Mouse (Mus musculus): Measurements from ENCODE around the gene Tnrc6b.

Tnrc6b gene

GRCm38 (mm10) chr15:80785699-80786098 lies 74.6 kb downstream of the Tnrc6b start:
- DNase-seq (ENCODE audit: low spot score in 2 of 2) = no peak

DNA sequence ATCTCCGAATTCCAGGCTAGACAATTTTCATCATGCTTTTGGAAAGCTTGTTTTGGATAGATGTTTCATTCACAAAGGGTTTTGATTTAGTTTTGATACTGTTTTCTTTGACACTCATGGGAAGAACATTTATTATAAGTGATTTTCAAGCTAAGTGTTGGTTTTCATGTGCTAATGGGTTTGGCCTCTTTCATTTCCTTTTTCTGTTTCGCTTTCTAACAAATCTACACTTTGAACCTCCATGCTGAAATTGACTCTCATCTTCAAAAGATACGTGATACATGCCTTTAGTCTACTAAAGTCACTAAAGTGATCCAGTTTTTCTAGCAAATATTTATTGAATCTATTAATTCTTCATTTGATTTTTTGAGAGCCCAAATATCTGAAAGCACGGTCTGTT lies 76.6 kb downstream of the Tnrc6b start:
- DNase-seq (ENCODE audit: low spot score in 2 of 2) = no peak

GRCm38 (mm10) chr15:80792556-80792955 lies 81.4 kb downstream of the Tnrc6b start:
- no peak for DNase-seq (ENCODE audit: low spot score in 2 of 2)

GRCm38 (mm10) chr15:80795076-80795475 lies 84.0 kb downstream of the Tnrc6b start:
- DNase-seq (ENCODE audit: low spot score in 2 of 2) = no peak

- peak; percentile 32 to 72 for DNase-seq (ENCODE audit: low spot score in 2 of 2)
Measured at GRCm38 (mm10) chr15:80797757-80798156, 86.6 kb downstream of the Tnrc6b start.

DNA sequence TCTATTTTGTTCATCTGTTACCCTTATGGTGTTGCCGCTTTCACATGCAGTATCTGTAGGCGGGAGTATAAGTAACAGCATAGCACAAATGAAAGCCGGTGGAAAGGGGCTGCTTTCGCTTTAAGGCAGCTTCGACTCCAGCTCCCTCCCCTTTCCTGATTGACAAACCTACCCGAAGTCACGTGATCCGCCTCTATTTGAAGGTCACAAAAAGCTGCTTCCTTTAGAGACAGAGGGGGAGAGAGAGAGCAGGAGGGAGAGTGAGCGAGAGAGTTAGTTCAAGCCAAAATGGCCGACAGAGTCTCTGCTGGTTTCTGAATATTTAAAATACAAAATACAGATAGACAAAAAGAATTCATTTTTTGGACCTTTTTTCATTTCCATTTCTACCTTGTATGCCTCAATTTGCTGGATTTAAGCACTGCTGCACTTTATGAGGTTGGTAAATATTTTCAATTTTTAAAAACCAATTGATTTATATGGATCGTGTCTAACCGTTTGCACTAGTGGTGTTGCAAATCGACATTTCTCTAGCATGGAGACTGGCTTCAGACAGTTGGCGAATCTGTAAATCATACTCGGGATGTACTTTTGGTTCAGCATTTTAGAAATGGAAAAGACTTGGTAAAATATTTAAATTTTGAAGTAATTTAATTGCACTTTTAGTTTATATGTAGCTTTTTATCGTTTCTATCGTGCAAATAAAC lies 87.4 kb downstream of the Tnrc6b start:
- DNase-seq (ENCODE audit: low spot score in 2 of 2) = peak; percentile 90 to 93

DNA sequence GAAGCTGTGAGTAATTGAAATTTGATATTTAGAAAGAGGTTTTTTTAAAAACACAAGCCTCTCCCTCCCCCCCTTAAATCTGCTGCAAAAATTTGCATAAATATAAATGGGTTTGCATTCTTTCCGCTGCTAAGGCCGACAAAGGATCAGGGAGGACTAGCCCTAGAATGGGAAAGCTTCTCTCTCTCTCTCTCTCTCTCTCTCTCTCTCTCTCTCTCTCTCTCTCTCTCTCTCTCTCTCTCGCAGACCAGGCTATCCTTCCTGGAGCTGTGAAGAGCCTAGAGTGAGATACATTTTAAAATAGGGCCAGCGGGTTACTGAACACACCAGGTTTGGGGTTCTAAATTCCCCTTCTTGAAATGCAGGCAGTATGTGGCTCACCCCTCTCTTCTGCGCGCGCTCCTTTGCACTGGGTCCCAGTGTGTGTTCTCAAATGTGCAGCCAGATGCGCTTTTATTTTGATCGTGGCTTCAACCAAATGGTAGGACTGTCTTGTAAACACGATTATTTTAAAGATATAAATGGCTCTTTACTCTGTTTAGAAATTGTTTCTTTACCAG lies 88.0 kb downstream of the Tnrc6b start:
- peak; percentile 52 to 75 for DNase-seq (ENCODE audit: low spot score in 2 of 2)

DNA sequence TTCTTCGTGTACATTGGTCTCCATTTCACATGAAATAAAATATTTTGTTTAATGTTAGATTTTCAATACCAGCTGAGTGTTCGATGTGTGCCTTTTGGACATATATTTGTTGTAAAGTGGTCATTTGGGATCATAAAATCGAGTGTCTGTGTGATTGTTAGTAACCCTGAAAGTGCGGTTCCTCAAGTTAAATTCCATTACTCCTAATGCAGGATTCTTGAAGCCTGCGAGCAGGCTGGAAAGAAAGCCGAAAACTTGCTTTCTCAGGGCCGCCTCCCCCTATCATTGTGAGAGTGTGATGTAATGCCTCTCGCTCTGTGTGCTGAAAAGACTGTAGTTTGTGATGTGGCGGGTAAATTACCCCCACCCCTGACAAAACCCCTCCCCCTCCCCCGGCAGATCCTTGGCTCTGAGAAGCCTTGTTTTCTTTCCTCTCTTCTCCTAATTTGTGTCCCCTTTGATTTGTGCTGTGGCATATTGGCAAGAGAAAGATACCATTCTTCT lies 88.6 kb downstream of the Tnrc6b start:
- peak in 1 of 2 experiments; percentile 49 for DNase-seq (ENCODE audit: low spot score in 2 of 2)

DNA sequence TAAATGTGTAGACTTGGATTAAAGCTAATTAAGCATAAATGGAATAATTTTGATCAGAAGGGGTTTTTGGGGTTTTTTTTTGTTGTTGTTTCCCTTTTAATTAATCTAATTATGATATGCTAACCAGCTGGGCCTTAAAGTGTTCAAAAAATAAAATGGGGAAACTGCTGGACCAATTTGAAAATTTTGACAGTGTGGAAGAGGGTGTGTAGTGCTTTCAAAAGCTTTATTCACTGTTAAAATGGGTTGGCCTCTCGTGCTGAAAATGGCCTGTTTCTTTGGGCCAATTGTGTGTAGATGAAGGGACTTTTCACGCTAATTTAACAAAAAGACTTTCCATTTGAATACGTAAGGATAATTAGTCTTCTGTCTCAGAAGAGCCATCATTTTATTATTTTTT lies 89.1 kb downstream of the Tnrc6b start:
- no peak for DNase-seq (ENCODE audit: low spot score in 2 of 2)

- DNase-seq (ENCODE audit: low spot score in 2 of 2) = peak in 1 of 2 experiments; percentile 17
Measured at GRCm38 (mm10) chr15:80800765-80801164, 89.7 kb downstream of the Tnrc6b start.

GRCm38 (mm10) chr15:80801597-80801996 lies 90.5 kb downstream of the Tnrc6b start:
- DNase-seq (ENCODE audit: low spot score in 2 of 2) = no peak

- DNase-seq (ENCODE audit: low spot score in 2 of 2) = no peak
Measured at GRCm38 (mm10) chr15:80807162-80807561, 96.0 kb downstream of the Tnrc6b start.

DNA sequence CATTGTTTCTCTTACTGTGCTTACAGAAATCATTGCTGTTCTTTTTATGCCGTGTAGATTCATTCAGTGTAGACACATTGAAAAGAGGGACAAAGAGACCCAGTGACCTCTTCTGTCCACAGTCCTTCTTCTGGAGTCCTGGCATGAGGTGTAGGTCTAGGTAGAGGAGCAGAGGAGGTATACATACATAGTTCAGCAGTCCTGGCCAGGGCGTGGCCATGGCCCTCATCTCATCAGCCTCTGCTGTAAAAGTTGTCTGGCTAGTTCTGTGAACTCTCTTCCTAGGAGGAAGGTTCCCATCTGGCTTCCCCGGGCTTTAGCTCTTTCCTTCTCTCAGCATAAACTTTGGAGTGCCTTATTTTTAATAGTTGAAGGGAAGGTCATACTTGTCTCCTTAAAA lies 99.1 kb downstream of the Tnrc6b start:
- DNase-seq (ENCODE audit: low spot score in 2 of 2) = no peak

- DNase-seq (ENCODE audit: low spot score in 2 of 2) = no peak
Measured at GRCm38 (mm10) chr15:80812840-80813239, 101.7 kb downstream of the Tnrc6b start.

DNA sequence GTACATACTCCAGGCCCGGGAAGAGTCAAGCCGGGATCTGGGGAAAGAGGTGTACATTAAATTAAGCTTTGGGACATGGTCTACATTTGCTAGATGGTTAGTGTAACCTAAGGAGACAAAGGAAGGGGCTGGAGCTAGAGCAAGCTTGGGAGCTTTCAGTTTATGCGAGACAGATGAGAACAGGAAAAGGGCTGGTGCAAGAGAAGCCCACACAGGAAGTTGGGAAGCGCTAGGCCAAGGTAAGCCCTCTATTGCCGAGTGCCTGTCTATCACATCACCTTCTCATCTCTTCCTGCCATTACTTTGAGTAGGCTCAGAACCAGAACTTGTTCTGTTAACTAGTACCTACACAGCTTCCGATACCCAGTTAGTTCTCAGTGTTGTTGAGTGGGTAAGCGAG lies 103.7 kb downstream of the Tnrc6b start:
- no peak for DNase-seq (ENCODE audit: low spot score in 2 of 2)

DNA sequence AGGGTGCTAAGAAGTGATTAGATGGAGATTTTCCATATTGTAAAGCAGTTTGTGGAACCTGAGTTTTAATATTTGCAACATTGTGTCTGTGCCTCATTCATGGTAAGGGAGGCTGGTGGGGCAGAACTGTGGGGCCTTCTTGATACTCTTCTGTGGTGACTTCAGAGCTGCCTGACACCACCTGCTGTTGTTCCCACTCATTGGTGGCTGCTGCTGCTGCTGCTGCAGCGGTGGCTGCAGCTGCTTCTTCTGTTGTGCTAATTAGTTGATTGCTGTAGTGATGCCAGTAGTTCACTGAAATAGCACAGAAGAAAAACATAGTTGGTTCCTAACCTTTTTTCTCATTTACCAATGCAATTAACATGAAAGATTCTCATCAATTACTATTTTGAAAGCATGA lies 111.2 kb downstream of the Tnrc6b start:
- no peak for DNase-seq (ENCODE audit: low spot score in 2 of 2)

GRCm38 (mm10) chr15:80831170-80831569 lies 120.1 kb downstream of the Tnrc6b start:
- DNase-seq (ENCODE audit: low spot score in 2 of 2) = no peak

DNA sequence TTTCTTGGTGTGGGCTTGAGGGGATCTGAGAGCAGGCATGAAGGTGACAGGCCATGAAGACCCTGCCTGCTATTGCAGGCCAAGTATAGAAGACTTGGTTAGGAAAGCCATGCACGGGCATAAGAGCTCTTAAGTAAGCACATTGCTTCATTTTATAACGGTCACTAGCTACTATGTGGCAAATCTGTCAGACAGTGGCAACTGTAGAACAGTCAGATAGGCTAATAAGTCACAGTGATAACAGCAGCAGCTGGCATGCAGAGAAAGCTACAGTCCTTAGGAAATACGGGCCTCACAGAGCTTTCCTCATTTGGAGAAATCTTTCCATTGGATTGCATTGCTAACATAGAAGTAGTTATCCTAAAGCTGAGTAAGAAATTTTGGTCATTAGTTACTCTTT lies 121.7 kb downstream of the Tnrc6b start:
- DNase-seq (ENCODE audit: low spot score in 2 of 2) = no peak

DNA sequence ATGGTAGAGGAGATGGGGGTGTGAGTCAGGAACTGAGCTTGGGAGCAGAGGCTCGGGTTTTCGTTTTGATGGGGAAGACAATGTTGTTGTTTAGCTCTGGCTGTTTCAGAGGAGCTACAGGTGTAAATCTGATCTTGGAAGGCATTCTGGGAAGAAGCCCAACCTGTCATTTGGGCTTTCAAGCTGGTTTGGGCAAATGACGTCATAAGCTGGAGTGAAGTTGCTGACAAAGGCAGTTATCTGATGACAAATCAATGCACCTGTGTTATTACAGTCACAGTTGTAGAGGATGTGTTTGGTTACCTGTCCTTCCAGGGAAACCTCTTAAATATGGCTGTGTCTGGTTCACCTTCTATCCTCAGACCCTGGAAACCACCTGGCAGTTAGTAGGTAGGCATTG lies 125.1 kb downstream of the Tnrc6b start:
- no peak for DNase-seq (ENCODE audit: low spot score in 2 of 2)

GRCm38 (mm10) chr15:80838836-80839235 lies 127.7 kb downstream of the Tnrc6b start:
- DNase-seq (ENCODE audit: low spot score in 2 of 2) = no peak

GRCm38 (mm10) chr15:80839653-80840420 lies 128.7 kb downstream of the Tnrc6b start:
- DNase-seq (ENCODE audit: low spot score in 2 of 2) = no peak

DNA sequence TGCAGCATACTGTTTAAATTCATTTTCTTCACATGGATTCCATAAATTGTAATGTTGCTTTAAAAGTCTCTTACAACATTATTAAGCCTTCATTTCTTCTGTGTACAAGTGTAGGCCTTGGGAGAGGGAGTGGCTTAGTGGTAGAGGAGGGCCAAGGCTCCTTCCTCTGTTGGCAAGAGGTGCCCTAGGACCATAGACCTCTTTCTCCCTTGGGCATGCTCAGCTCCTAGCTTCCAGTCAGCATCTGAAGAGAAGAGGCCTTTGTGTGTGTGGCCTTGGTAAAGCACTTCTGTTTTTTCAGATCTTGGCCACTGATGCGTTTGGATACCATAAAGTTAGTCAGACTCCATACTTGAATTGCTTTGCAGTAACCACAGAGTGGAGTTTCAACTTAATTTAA lies 133.1 kb downstream of the Tnrc6b start:
- DNase-seq (ENCODE audit: low spot score in 2 of 2) = no peak

DNA sequence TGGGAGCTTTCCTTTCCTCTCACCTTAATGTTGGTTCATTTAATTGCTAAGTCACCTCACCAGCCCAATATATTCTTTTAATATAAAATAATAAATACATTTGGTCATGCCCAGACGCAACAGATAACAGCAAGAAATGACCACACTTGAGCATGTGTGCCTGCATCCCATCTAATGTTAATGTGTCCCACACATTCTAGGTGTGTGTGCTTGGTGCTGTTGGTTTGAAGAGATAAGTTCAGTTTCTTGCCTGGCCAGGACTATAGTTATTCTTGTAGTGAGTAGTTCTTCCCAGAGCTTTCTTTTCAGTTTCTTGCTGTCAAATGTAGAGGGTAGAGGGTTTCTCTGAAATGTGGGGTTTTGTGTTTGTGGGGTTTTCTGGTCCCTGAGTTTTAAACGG lies 133.8 kb downstream of the Tnrc6b start:
- DNase-seq (ENCODE audit: low spot score in 2 of 2) = no peak
